Mouse (Mus musculus): Measurements from ENCODE around the gene Sc5d.

The Sc5d gene

GRCm38 (mm10) chr9:42264145-42264544 lies at the start of gene Sc5d:
Gene Sc5d (minus strand): TSS chr9:42264256.
- peak; percentile 94 for DNase-seq (ENCODE audit: low read depth, low spot score)

- peak; percentile 13 for DNase-seq (ENCODE audit: low read depth, low spot score)
Observed at GRCm38 (mm10) chr9:42311311-42311710, 47.3 kb upstream of the Sc5d start.

- DNase-seq (ENCODE audit: low read depth, low spot score) = no peak
Observed at GRCm38 (mm10) chr9:42303894-42304293, 39.8 kb upstream of the Sc5d start.

- no peak for DNase-seq (ENCODE audit: low read depth, low spot score)
Observed at GRCm38 (mm10) chr9:42301082-42301633, 37.1 kb upstream of the Sc5d start.

GRCm38 (mm10) chr9:42296297-42296922 lies 32.4 kb upstream of the Sc5d start:
- DNase-seq (ENCODE audit: low read depth, low spot score) = no peak

- no peak for DNase-seq (ENCODE audit: low read depth, low spot score)
Observed at GRCm38 (mm10) chr9:42294131-42294530, 30.1 kb upstream of the Sc5d start.

GRCm38 (mm10) chr9:42293596-42293995 lies 29.5 kb upstream of the Sc5d start:
- no peak for DNase-seq (ENCODE audit: low read depth, low spot score)

- no peak for DNase-seq (ENCODE audit: low read depth, low spot score)
Observed at GRCm38 (mm10) chr9:42293051-42293450, 29.0 kb upstream of the Sc5d start.

GRCm38 (mm10) chr9:42279676-42280075 lies 15.6 kb upstream of the Sc5d start:
- DNase-seq (ENCODE audit: low read depth, low spot score) = no peak

- no peak for DNase-seq (ENCODE audit: low read depth, low spot score)
Observed at GRCm38 (mm10) chr9:42278046-42278445, 14.0 kb upstream of the Sc5d start.

- DNase-seq (ENCODE audit: low read depth, low spot score) = no peak
Observed at GRCm38 (mm10) chr9:42277606-42278005, 13.6 kb upstream of the Sc5d start.

- no peak for DNase-seq (ENCODE audit: low read depth, low spot score)
Observed at GRCm38 (mm10) chr9:42277162-42277561, 13.1 kb upstream of the Sc5d start.

GRCm38 (mm10) chr9:42275761-42276145 lies 11.7 kb upstream of the Sc5d start:
- no peak for DNase-seq (ENCODE audit: low read depth, low spot score)

- DNase-seq (ENCODE audit: low read depth, low spot score) = peak; percentile 6
Observed at GRCm38 (mm10) chr9:42275027-42275760, 11.1 kb upstream of the Sc5d start.

GRCm38 (mm10) chr9:42273682-42274296 lies 9.7 kb upstream of the Sc5d start:
- no peak for DNase-seq (ENCODE audit: low read depth, low spot score)

- DNase-seq (ENCODE audit: low read depth, low spot score) = no peak
Observed at GRCm38 (mm10) chr9:42273174-42273573, 9.1 kb upstream of the Sc5d start.

GRCm38 (mm10) chr9:42272690-42273089 lies 8.6 kb upstream of the Sc5d start:
- DNase-seq (ENCODE audit: low read depth, low spot score) = no peak

GRCm38 (mm10) chr9:42271456-42271855 lies 7.4 kb upstream of the Sc5d start:
- DNase-seq (ENCODE audit: low read depth, low spot score) = no peak

- DNase-seq (ENCODE audit: low read depth, low spot score) = no peak
Observed at GRCm38 (mm10) chr9:42270617-42271016, 6.6 kb upstream of the Sc5d start.

- DNase-seq (ENCODE audit: low read depth, low spot score) = no peak
Observed at GRCm38 (mm10) chr9:42270081-42270480, 6.0 kb upstream of the Sc5d start.

- DNase-seq (ENCODE audit: low read depth, low spot score) = no peak
Observed at GRCm38 (mm10) chr9:42268371-42268770, 4.3 kb upstream of the Sc5d start.

- no peak for DNase-seq (ENCODE audit: low read depth, low spot score)
Observed at GRCm38 (mm10) chr9:42265309-42265708, 1.3 kb upstream of the Sc5d start.

GRCm38 (mm10) chr9:42263709-42264111 lies 346 bp downstream of the Sc5d start:
- peak; percentile 21 for DNase-seq (ENCODE audit: low read depth, low spot score)

Measured in mesoderm, embryonic 11.5 days (tissue).